In genomic region chr15:86405527-86405926, GRCm38 (mm10) we compare ENCODE assay signal across 9 mouse cellular contexts.
DNase-seq lines count a peak whose midpoint lies in the region; ATAC-seq and TF ChIP-seq lines count a peak whose summit lies in the region.
"Had no signal": no experiment of that assay in that cellular context is flagged by ENCODE, and none has a peak within 500 bp of the region (broad histone marks: within the 10 kb centered on the region; RNA-seq: fewer than 3 reads in every experiment).

No protein-coding gene starts in this region.

- no peaks in the 10 kb centered on the region for H3K36me3 ChIP-seq in intestine, embryonic 14.5 days (ENCODE audit: control insufficient read depth, insufficient read depth, low read length)
- H3K36me3 ChIP-seq in intestine, embryonic 15.5 days, result no peaks in the 10 kb centered on the region
- H3K36me3 ChIP-seq in neural tube, embryonic 11.5 days (ENCODE audit: control insufficient read depth, insufficient read depth, low read length), result no peaks in the 10 kb centered on the region
- H3K36me3 ChIP-seq in thymus, adult 2 months (ENCODE audit: control insufficient read depth, insufficient read depth, low read length), result no peaks in the 10 kb centered on the region
- H3K36me3 ChIP-seq: limb, embryonic 13.5 days had no signal

- H3K4me1 ChIP-seq in intestine, embryonic 14.5 days (replicated peaks; ENCODE audit: control insufficient read depth, insufficient read depth, low read length), result no peaks in the 10 kb centered on the region
- no peaks in the 10 kb centered on the region for H3K4me1 ChIP-seq in intestine, embryonic 15.5 days (replicated peaks)
- no peaks in the 10 kb centered on the region for H3K4me1 ChIP-seq in neural tube, embryonic 11.5 days (ENCODE audit: control insufficient read depth, insufficient read depth, low read length)
- peaks cover 19% of the 10 kb centered on the region for H3K4me1 ChIP-seq in thymus, adult 2 months (replicated peaks; ENCODE audit: control insufficient read depth, insufficient read depth, low read length)
- H3K4me1 ChIP-seq: limb, embryonic 13.5 days had no signal

- H3K9ac ChIP-seq in intestine, embryonic 14.5 days (ENCODE audit: low read length), result no peak overlapping the region
- no peak overlapping the region for H3K9ac ChIP-seq in intestine, embryonic 15.5 days
- H3K9ac ChIP-seq in neural tube, embryonic 11.5 days (ENCODE audit: low read length), result no peak overlapping the region
- H3K9ac ChIP-seq: limb, embryonic 13.5 days had no signal

- intact Hi-C loops in gastrocnemius, adult 2 months (cut with DNase I), result loop anchor here (1.0 kb wide), 1 partner anchor 155 kb away; no protein-coding TSS in a partner anchor
- intact Hi-C loops in left cerebral cortex, postnatal 25 days (cut with DNase I), result loop anchor here (2.0 kb wide), 1 partner anchor 155 kb away; no protein-coding TSS in a partner anchor

- WGBS in intestine, embryonic 14.5 days, result 24% methylated on average over 4 of the region's 4 CpGs
- WGBS in intestine, embryonic 15.5 days, result 21% methylated on average over 4 of the region's 4 CpGs
- WGBS in neural tube, embryonic 11.5 days, result 21% methylated on average over 4 of the region's 4 CpGs
- WGBS in thymus, adult 2 months, result 16% methylated on average over 4 of the region's 4 CpGs

- ATAC-seq in intestine, embryonic 14.5 days (replicated peaks; ENCODE audit: low FRiP score, low TSS enrichment, low read depth), result no peak
- no peak for ATAC-seq in intestine, embryonic 15.5 days
- ATAC-seq in neural tube, embryonic 11.5 days (ENCODE audit: insufficient read depth, low FRiP score, low TSS enrichment), result no peak

- TF ChIP-seq POLR2A in thymus, adult 2 months (IDR thresholded peaks at IDR 0.05; ENCODE audit: control insufficient read depth, extremely low read depth, insufficient read depth, low read length, poor library complexity), result no peak

- no peaks in the 10 kb centered on the region for H3K9me3 ChIP-seq in intestine, embryonic 14.5 days (ENCODE audit: control insufficient read depth, low read length)
- H3K9me3 ChIP-seq in intestine, embryonic 15.5 days, result no peaks in the 10 kb centered on the region
- H3K9me3 ChIP-seq in neural tube, embryonic 11.5 days (ENCODE audit: control insufficient read depth, low read length), result no peaks in the 10 kb centered on the region
- H3K9me3 ChIP-seq: limb, embryonic 13.5 days had no signal

- peak; percentile 62 for DNase-seq in intestine, embryonic 14.5 days (ENCODE audit: low spot score)
- DNase-seq in ES-CJ7 (ENCODE audit: low read depth, low spot score), result peak; percentile 49
- DNase-seq in c-Kit-positive CD71-positive TER-119-positive erythroid progenitor cells, embryonic 14.5 days (ENCODE audit: low spot score), result peak; percentile 18
- DNase-seq in gastrocnemius, adult 2 months, result peak; percentile 74
- DNase-seq in left cerebral cortex, postnatal 25 days (ENCODE audit: low spot score in 2 of 2), result peak; percentile 23 to 39
- DNase-seq in neural tube, embryonic 11.5 days (ENCODE audit: low spot score), result peak; percentile 54
- peak; percentile 81 for DNase-seq in thymus, adult 2 months

- no peak overlapping the region for H3K4me3 ChIP-seq in intestine, embryonic 14.5 days (ENCODE audit: low read depth, low read length)
- no peak overlapping the region for H3K4me3 ChIP-seq in intestine, embryonic 15.5 days (replicated peaks)
- H3K4me3 ChIP-seq in gastrocnemius, adult 2 months, result no peak overlapping the region
- no peak overlapping the region for H3K4me3 ChIP-seq in neural tube, embryonic 11.5 days (ENCODE audit: low read depth, low read length)
- no peak overlapping the region for H3K4me3 ChIP-seq in thymus, adult 2 months (ENCODE audit: control insufficient read depth, insufficient read depth, low read length)
- H3K4me3 ChIP-seq: limb, embryonic 13.5 days had no signal

- H3K27me3 ChIP-seq in intestine, embryonic 14.5 days (replicated peaks; ENCODE audit: control insufficient read depth, insufficient read depth, low read length), result no peaks in the 10 kb centered on the region
- H3K27me3 ChIP-seq in intestine, embryonic 15.5 days (replicated peaks), result no peaks in the 10 kb centered on the region
- no peaks in the 10 kb centered on the region for H3K27me3 ChIP-seq in neural tube, embryonic 11.5 days (ENCODE audit: control insufficient read depth, insufficient read depth, low read length)
- H3K27me3 ChIP-seq in thymus, adult 2 months (ENCODE audit: control insufficient read depth, insufficient read depth, low read length), result no peaks in the 10 kb centered on the region
- H3K27me3 ChIP-seq: limb, embryonic 13.5 days had no signal

- peak; percentile 99 for TF ChIP-seq CTCF in gastrocnemius, adult 2 months (IDR thresholded peaks at IDR 0.05)
- peak; percentile 98 for TF ChIP-seq CTCF in thymus, adult 2 months (IDR thresholded peaks at IDR 0.05; ENCODE audit: borderline replicate concordance, control insufficient read depth, extremely low read depth, insufficient read depth, low read length, poor library complexity)

- H3K27ac ChIP-seq in intestine, embryonic 14.5 days (ENCODE audit: low read depth), result no peak overlapping the region
- no peak overlapping the region for H3K27ac ChIP-seq in intestine, embryonic 15.5 days
- H3K27ac ChIP-seq in gastrocnemius, adult 2 months, result no peak overlapping the region
- H3K27ac ChIP-seq in neural tube, embryonic 11.5 days (ENCODE audit: low read depth, low read length), result no peak overlapping the region
- no peak overlapping the region for H3K27ac ChIP-seq in thymus, adult 2 months (ENCODE audit: control insufficient read depth, insufficient read depth, low read length)
- H3K27ac ChIP-seq: limb, embryonic 13.5 days had no signal

- H3K4me2 ChIP-seq in intestine, embryonic 14.5 days (ENCODE audit: low read length), result no peak overlapping the region
- no peak overlapping the region for H3K4me2 ChIP-seq in intestine, embryonic 15.5 days (replicated peaks)
- H3K4me2 ChIP-seq in neural tube, embryonic 11.5 days (ENCODE audit: low read depth), result no peak overlapping the region
- H3K4me2 ChIP-seq: limb, embryonic 13.5 days had no signal

Comparison
In these comparisons a context has a peak if more than half of its experiments do, and no peak if none do; other contexts are left out.
1. DNase-seq: peak in every context shown above with its lines; median percentile 81 in thymus, adult 2 months; 74 in gastrocnemius, adult 2 months; 62 in intestine, embryonic 14.5 days; 54 in neural tube, embryonic 11.5 days; 49 in ES-CJ7; 31 in left cerebral cortex, postnatal 25 days; 18 in c-Kit-positive CD71-positive TER-119-positive erythroid progenitor cells, embryonic 14.5 days.